Mouse (Mus musculus): ENCODE data around the gene Rapgef5. TPM values are rescaled to one million over a fixed set of nuclear protein-coding genes. Genes with fewer than 3 reads are reported as not detected.

The Rapgef5 gene
- total and polyA plus RNA-seq, 3 experiments: 4.2 to 6.8 (median 4.8) TPM

DNA sequence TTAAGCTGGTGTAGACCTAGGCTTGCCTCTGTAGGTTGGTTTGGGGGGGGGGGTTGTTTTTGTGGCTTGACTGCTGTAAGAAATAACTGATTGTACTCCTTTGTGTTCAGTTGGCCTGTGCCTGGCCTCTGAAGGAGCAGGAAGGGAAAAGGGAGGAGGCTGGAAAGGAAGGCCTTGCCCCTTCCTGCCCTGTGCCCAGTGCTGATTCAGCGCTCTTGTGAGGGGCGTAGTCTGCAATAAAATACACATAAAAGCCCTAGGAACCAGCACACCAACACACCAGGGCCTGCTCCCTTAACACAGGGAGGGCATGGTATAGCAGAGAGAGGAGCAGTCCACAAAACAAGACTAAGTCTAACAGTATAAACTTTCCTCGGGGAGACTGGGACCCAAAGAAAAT lies 247.0 kb downstream of the Rapgef5 start:
- H3K79me2 ChIP-seq (replicated peaks; ENCODE audit: control insufficient read depth, extremely low read depth, insufficient read depth, poor library complexity, severe bottlenecking): no peaks in the 10 kb centered on the region
- H3K4me3 ChIP-seq (replicated peaks in 1 of 3; ENCODE audit: low read depth in 2 of 3, low read length in 2 of 3, poor library complexity in 1 of 3): no peak overlapping the region
- no peak for DNase-seq (ENCODE audit: extremely low read depth)
- peaks cover 0 to 6% of the 10 kb centered on the region in 2 experiments for H3K36me3 ChIP-seq (replicated peaks in 1 of 2; ENCODE audit: control insufficient read depth in 1 of 2, insufficient read depth in 1 of 2, low read length in 1 of 2)
- H3K9me3 ChIP-seq (replicated peaks; ENCODE audit: low read length): no peaks in the 10 kb centered on the region
- H3K27me3 ChIP-seq (replicated peaks): no peaks in the 10 kb centered on the region
- no peak overlapping the region for H3K27ac ChIP-seq (ENCODE audit: insufficient read depth, low read depth)
- no peak overlapping the region for H3K9ac ChIP-seq (ENCODE audit: insufficient read depth, low read depth)
- in situ Hi-C loops (cut with MboI; ENCODE audit: low pct_ligation_motif_present, low pct_unique_long_range_greater_than_20kb, low sequenced_read_pairs) (loop anchor here (10.0 kb wide), 2 partner anchors 178 to 358 kb away; no protein-coding TSS in a partner anchor), dilution Hi-C loops (cut with MboI; ENCODE audit: extremely low pct_ligation_motif_present, extremely low pct_unique_long_range_greater_than_20kb, low sequenced_read_pairs) (no loop called here)
- no peaks in the 10 kb centered on the region for H3K4me1 ChIP-seq (ENCODE audit: control insufficient read depth in 1 of 2, insufficient read depth in 2 of 2)
- no peak overlapping the region for H3K4me2 ChIP-seq (ENCODE audit: insufficient read depth, low read depth, poor library complexity, severe bottlenecking)
- TF ChIP-seq CHD2 (IDR thresholded peaks at IDR 0.05; ENCODE audit: low read length): no peak
- TF ChIP-seq KAT2A (IDR thresholded peaks at IDR 0.05; ENCODE audit: insufficient replicate concordance, low read length): no peak
- TF ChIP-seq BHLHE40 (IDR thresholded peaks at IDR 0.05; ENCODE audit: low read depth, low read length): no peak
- no peak for TF ChIP-seq SIN3A (IDR thresholded peaks at IDR 0.05; ENCODE audit: low read length)
- no peak for TF ChIP-seq POLR2A (IDR thresholded peaks at IDR 0.05; ENCODE audit: low read depth, low read length)
- TF ChIP-seq MAFK (IDR thresholded peaks at IDR 0.05; ENCODE audit: insufficient replicate concordance, low read length): 0 out of 2 replicates have a peak, but pooled peaks have one; percentile 38

DNA sequence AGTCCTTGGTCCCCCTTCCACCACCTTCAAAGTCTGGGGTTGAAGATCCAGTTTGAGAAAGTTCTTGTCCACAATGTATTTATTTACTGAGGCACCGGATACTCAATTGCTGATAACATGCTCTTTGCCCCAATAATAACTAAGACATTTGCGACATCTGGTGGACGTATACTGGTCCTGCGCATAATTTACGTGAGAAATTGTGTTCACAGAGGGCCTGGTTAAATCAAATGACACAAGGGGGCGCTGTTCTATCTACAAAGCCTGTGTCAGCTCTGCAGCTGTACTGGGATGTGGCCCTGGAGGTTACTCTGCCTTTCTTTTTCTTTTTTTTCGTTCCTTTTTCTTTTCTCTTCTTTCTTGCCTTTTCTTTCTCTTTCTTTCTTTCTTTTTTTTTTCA lies 248.6 kb downstream of the Rapgef5 start:
- peaks cover 0 to under 1% of the 10 kb centered on the region in 2 experiments for H3K36me3 ChIP-seq (replicated peaks in 1 of 2; ENCODE audit: control insufficient read depth in 1 of 2, insufficient read depth in 1 of 2, low read length in 1 of 2)
- in situ Hi-C loops (cut with MboI; ENCODE audit: low pct_ligation_motif_present, low pct_unique_long_range_greater_than_20kb, low sequenced_read_pairs): loop anchor here (10.0 kb wide), 2 partner anchors 180 to 360 kb away; no protein-coding TSS in a partner anchor
- peak; percentile 90 for DNase-seq (ENCODE audit: extremely low read depth)

DNA sequence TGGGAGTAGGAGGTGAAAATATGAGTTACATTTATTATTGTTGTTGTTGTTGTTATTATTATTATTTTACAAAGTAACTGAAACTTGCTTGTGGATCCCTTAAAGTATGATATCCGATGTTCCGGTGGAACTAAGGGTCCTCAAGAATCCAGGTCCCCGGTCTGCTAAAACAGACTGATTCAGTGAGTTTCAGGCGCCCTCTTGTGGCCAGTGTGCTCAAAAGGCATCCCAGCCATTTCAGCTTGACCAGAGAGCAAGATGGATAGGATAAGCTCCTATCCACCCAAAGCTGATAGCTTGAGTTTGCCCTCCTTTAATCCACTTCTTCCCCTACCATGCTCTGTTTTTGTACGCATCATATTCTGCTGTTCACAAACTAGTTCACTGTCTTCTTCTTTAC lies 252.8 kb downstream of the Rapgef5 start:
- Histone ChIP-seq H3K36me3 (replicated peaks in 1 of 2; ENCODE audit: control insufficient read depth in 1 of 2, insufficient read depth in 1 of 2, low read length in 1 of 2) (no peaks in the 10 kb centered on the region), H3K4me1 (ENCODE audit: control insufficient read depth in 1 of 2, insufficient read depth in 2 of 2) (no peaks in the 10 kb centered on the region), H3K27ac (ENCODE audit: insufficient read depth, low read depth) (no peak overlapping the region), H3K4me3 (replicated peaks in 1 of 3; ENCODE audit: low read depth in 2 of 3, low read length in 2 of 3, poor library complexity in 1 of 3) (no peak overlapping the region), H3K9me3 (replicated peaks; ENCODE audit: low read length) (no peaks in the 10 kb centered on the region), H3K79me2 (replicated peaks; ENCODE audit: control insufficient read depth, extremely low read depth, insufficient read depth, poor library complexity, severe bottlenecking) (no peaks in the 10 kb centered on the region), H3K27me3 (replicated peaks) (no peaks in the 10 kb centered on the region), H3K4me2 (ENCODE audit: insufficient read depth, low read depth, poor library complexity, severe bottlenecking) (no peak overlapping the region), H3K9ac (ENCODE audit: insufficient read depth, low read depth) (no peak overlapping the region)
- in situ Hi-C loops (cut with MboI; ENCODE audit: low pct_ligation_motif_present, low pct_unique_long_range_greater_than_20kb, low sequenced_read_pairs): loop anchor here (10.0 kb wide), 2 partner anchors 184 to 364 kb away; no protein-coding TSS in a partner anchor
- peak; percentile 76 for DNase-seq (ENCODE audit: extremely low read depth)
- dilution Hi-C loops (cut with MboI; ENCODE audit: extremely low pct_ligation_motif_present, extremely low pct_unique_long_range_greater_than_20kb, low sequenced_read_pairs): no loop called here
- TF ChIP-seq POLR2AphosphoS2 (IDR thresholded peaks at IDR 0.05; ENCODE audit: low read depth, low read length) (no peak), SMC3 (IDR thresholded peaks at IDR 0.05; ENCODE audit: low read depth, low read length) (peak; percentile 88), MAFK (IDR thresholded peaks at IDR 0.05; ENCODE audit: insufficient replicate concordance, low read length) (no peak), HCFC1 (IDR thresholded peaks at IDR 0.05; ENCODE audit: low read depth, low read length) (no peak), MAX (IDR thresholded peaks at IDR 0.05; ENCODE audit: low read length) (no peak), RAD21 (IDR thresholded peaks at IDR 0.05; ENCODE audit: low read depth, low read length) (peak; percentile 85), PAX5 (IDR thresholded peaks at IDR 0.05; ENCODE audit: low read length) (no peak), IRF4 (IDR thresholded peaks at IDR 0.05; ENCODE audit: low read depth, low read length) (no peak), CHD1 (IDR thresholded peaks at IDR 0.05; ENCODE audit: low read depth, low read length) (no peak), CTCF (conservative IDR thresholded peaks at IDR 0.05 in 1 of 2, IDR thresholded peaks at IDR 0.05 in 1 of 2; ENCODE audit: low read depth in 2 of 2, low read length in 2 of 2) (peak; percentile 78 to 90), SIN3A (IDR thresholded peaks at IDR 0.05; ENCODE audit: low read length) (no peak), NRF1 (IDR thresholded peaks at IDR 0.05; ENCODE audit: low read depth, low read length) (no peak), ZC3H11A (IDR thresholded peaks at IDR 0.05; ENCODE audit: low read depth, low read length) (peak; percentile 53; the same call in 1 of the 2 replicates), ETS1 (conservative IDR thresholded peaks at IDR 0.05; ENCODE audit: low read depth, low read length) (no peak), JUND (conservative IDR thresholded peaks at IDR 0.05; ENCODE audit: low read depth, low read length) (no peak), ELF1 (IDR thresholded peaks at IDR 0.05; ENCODE audit: low read depth, low read length) (no peak), NELFE (IDR thresholded peaks at IDR 0.05; ENCODE audit: low read depth, low read length) (no peak), BHLHE40 (IDR thresholded peaks at IDR 0.05; ENCODE audit: low read depth, low read length) (no peak)

More for the DNA sequence above, 248.6 kb downstream of the Rapgef5 start:
- no peaks in the 10 kb centered on the region for H3K9me3 ChIP-seq (replicated peaks; ENCODE audit: low read length)
- H3K79me2 ChIP-seq (replicated peaks; ENCODE audit: control insufficient read depth, extremely low read depth, insufficient read depth, poor library complexity, severe bottlenecking): no peaks in the 10 kb centered on the region
- H3K4me2 ChIP-seq (ENCODE audit: insufficient read depth, low read depth, poor library complexity, severe bottlenecking): 0 out of 2 replicates have a peak overlapping the region, but pooled peaks have one; percentile 14
- dilution Hi-C loops (cut with MboI; ENCODE audit: extremely low pct_ligation_motif_present, extremely low pct_unique_long_range_greater_than_20kb, low sequenced_read_pairs): no loop called here
- no peak overlapping the region for H3K4me3 ChIP-seq (replicated peaks in 1 of 3; ENCODE audit: low read depth in 2 of 3, low read length in 2 of 3, poor library complexity in 1 of 3)
- H3K27ac ChIP-seq (ENCODE audit: insufficient read depth, low read depth): no peak overlapping the region
- H3K27me3 ChIP-seq (replicated peaks): no peaks in the 10 kb centered on the region
- TF ChIP-seq BHLHE40 (IDR thresholded peaks at IDR 0.05; ENCODE audit: low read depth, low read length) (no peak), EP300 (IDR thresholded peaks at IDR 0.05; ENCODE audit: low read length) (no peak), POLR2AphosphoS2 (IDR thresholded peaks at IDR 0.05; ENCODE audit: low read depth, low read length) (no peak), USF2 (conservative IDR thresholded peaks at IDR 0.05; ENCODE audit: low read depth, low read length) (no peak), RAD21 (IDR thresholded peaks at IDR 0.05; ENCODE audit: low read depth, low read length) (peak; percentile 96), NELFE (IDR thresholded peaks at IDR 0.05; ENCODE audit: low read depth, low read length) (no peak; the same call in 1 of the 2 replicates), ZNF384 (IDR thresholded peaks at IDR 0.05; ENCODE audit: low read depth, low read length) (no peak), ZKSCAN1 (IDR thresholded peaks at IDR 0.05; ENCODE audit: borderline replicate concordance, low read depth, low read length) (no peak), JUND (conservative IDR thresholded peaks at IDR 0.05; ENCODE audit: low read depth, low read length) (no peak), SMC3 (IDR thresholded peaks at IDR 0.05; ENCODE audit: low read depth, low read length) (peak; percentile 99), ZC3H11A (IDR thresholded peaks at IDR 0.05; ENCODE audit: low read depth, low read length) (peak; percentile 83), ETS1 (conservative IDR thresholded peaks at IDR 0.05; ENCODE audit: low read depth, low read length) (no peak), CTCF (conservative IDR thresholded peaks at IDR 0.05 in 1 of 2, IDR thresholded peaks at IDR 0.05 in 1 of 2; ENCODE audit: low read depth in 2 of 2, low read length in 2 of 2) (peak; percentile 94 to 99), NRF1 (IDR thresholded peaks at IDR 0.05; ENCODE audit: low read depth, low read length) (no peak)
- H3K9ac ChIP-seq (ENCODE audit: insufficient read depth, low read depth): no peak overlapping the region
- H3K4me1 ChIP-seq (ENCODE audit: control insufficient read depth in 1 of 2, insufficient read depth in 2 of 2): no peaks in the 10 kb centered on the region

All from CH12.LX (cell line).